ENCODE assay signal across 12 mouse cellular contexts in the genomic region with DNA sequence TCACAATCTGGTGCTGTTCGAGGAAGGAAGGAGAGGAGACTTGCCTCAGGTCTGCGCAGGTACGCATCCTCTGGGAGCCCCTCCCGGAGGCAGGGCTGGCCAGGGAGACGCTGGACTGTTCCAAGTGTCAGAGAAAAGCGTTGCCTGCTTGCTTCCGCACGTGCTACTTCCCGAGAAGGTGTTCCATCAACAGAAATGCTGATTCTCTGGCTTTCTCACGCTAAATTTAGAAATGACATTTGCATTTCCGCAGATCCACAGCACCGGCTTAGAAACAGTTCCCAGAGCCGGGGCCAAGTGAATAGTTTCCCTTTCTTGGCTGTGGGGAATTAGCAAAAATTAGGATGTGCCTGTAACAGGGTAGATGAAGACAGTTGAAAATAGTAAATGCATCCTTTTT.
DNase-seq lines count a peak whose midpoint lies in the region; ATAC-seq lines count a peak whose summit lies in the region.
"Had no signal": no experiment of that assay in that cellular context is flagged by ENCODE, and none has a peak within 500 bp of the region (broad histone marks: within the 10 kb centered on the region; RNA-seq: fewer than 3 reads in every experiment).

No protein-coding gene starts in this region.

- H3K27ac ChIP-seq in heart, embryonic 13.5 days (replicated peaks), result no peak overlapping the region
- H3K27ac ChIP-seq: embryonic facial prominence, embryonic 13.5 days; forebrain, embryonic 15.5 days; midbrain, embryonic 15.5 days had no signal

- WGBS in heart, embryonic 13.5 days, result 31% methylated on average over 13 of the region's 13 CpGs

- 0 out of 2 replicates have a peak, but pooled peaks cover 3% of the 10 kb centered on the region for H3K27me3 ChIP-seq in heart, embryonic 13.5 days (replicated peaks)
- H3K27me3 ChIP-seq: forebrain, embryonic 15.5 days; midbrain, embryonic 15.5 days had no signal

- intact Hi-C loops in left cerebral cortex, postnatal 25 days (cut with DNase I), result loop anchor here (5.0 to 10.0 kb wide), 4 partner anchors 254 to 1042 kb away; no protein-coding TSS in a partner anchor

- DNase-seq in frontal cortex, postnatal 14 days (ENCODE audit: low spot score in 2 of 2), result no peak
- peak; percentile 11 to 49 for DNase-seq in left cerebral cortex, postnatal 25 days (ENCODE audit: low spot score in 2 of 2)
- DNase-seq in left cerebral cortex, adult 11 months (ENCODE audit: low spot score), result no peak
- DNase-seq in kidney, postnatal 25 days, result peak; percentile 18 to 50
- no peak for DNase-seq in cerebellum, adult 9-10 months
- DNase-seq in spleen, adult 12 weeks (ENCODE audit: low spot score), result no peak
- DNase-seq: cerebellum, postnatal 14 days had no signal

- ATAC-seq in frontal cortex, adult (ENCODE audit: low TSS enrichment), result peak; percentile 59
- no peak for ATAC-seq in heart, embryonic 13.5 days (ENCODE audit: extremely low read depth, insufficient number of reproducible peaks, low FRiP score, low TSS enrichment)
- ATAC-seq: forebrain, embryonic 15.5 days; midbrain, embryonic 15.5 days had no signal

- H3K4me3 ChIP-seq in heart, embryonic 13.5 days, result no peak overlapping the region
- H3K4me3 ChIP-seq: embryonic facial prominence, embryonic 13.5 days; forebrain, embryonic 15.5 days; midbrain, embryonic 15.5 days had no signal

- peaks cover 8% of the 10 kb centered on the region for H3K9me3 ChIP-seq in heart, embryonic 13.5 days
- H3K9me3 ChIP-seq: forebrain, embryonic 15.5 days; midbrain, embryonic 15.5 days had no signal

- H3K36me3 ChIP-seq in heart, embryonic 13.5 days, result no peaks in the 10 kb centered on the region
- H3K36me3 ChIP-seq: embryonic facial prominence, embryonic 13.5 days; forebrain, embryonic 15.5 days; midbrain, embryonic 15.5 days had no signal

- H3K9ac ChIP-seq in heart, embryonic 13.5 days, result no peak overlapping the region
- H3K9ac ChIP-seq: embryonic facial prominence, embryonic 13.5 days; forebrain, embryonic 15.5 days; midbrain, embryonic 15.5 days had no signal

- H3K4me2 ChIP-seq in heart, embryonic 13.5 days, result peak overlapping the region; percentile 22
- H3K4me2 ChIP-seq: embryonic facial prominence, embryonic 13.5 days; forebrain, embryonic 15.5 days; midbrain, embryonic 15.5 days had no signal

- H3K4me1 ChIP-seq in heart, embryonic 13.5 days, result peaks cover 9% of the 10 kb centered on the region

Comparison
In these comparisons a context has a peak if more than half of its experiments do, and no peak if none do; other contexts are left out.
1. DNase-seq: peak in left cerebral cortex, postnatal 25 days (2 of 2) and kidney, postnatal 25 days (2 of 2); none in frontal cortex, postnatal 14 days (0 of 2), left cerebral cortex, adult 11 months (single experiment), cerebellum, adult 9-10 months (single experiment) and spleen, adult 12 weeks (single experiment).